Mouse (Mus musculus) kidney, postnatal 10 days (tissue): ENCODE results near the gene Sestd1.

Source experiments
- DNase-seq: peaks from one replicate; pipeline ENCODE4 v3.0.0; 2021; ENCODE audit warnings: mixed read lengths

Gene Sestd1

DNA sequence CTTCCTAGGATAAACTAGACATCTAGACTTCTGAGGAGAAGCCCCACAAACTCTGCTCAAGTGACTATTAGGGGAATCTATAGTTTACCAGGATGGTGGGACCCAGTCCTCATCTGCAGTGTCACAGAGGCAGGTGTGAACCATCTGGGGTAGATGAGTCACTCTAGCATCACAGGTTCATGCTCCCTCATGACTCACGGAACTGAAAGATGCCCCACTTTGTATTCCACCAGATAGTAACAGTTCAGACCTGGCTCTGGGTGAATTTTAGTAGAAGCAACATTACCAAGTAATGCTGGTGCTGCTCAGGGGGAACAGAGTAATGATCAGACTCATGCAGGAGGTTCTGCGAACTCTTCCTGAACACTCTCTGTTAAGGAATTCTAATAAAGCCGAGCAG lies 73.4 kb downstream of the Sestd1 start:
- DNase-seq = no peak

DNA sequence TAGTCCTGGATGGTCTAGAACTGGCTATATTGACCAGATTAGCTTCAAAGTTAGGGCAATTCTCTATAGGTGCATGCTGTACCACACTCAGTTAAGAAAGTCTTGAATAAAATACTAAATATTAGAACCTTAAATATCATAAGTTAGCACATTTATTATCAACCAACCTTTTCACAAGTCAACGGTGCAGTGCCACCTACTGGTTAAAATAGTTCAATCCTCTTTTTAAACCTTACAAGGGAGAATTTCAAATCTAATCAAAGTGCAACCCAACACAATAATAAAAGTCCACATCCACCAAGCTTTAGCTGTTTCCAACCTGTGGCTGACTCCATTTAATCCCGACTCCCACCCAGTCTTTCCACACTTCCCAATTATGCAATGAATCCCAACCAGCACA lies 76.5 kb downstream of the Sestd1 start:
- DNase-seq = no peak

DNA sequence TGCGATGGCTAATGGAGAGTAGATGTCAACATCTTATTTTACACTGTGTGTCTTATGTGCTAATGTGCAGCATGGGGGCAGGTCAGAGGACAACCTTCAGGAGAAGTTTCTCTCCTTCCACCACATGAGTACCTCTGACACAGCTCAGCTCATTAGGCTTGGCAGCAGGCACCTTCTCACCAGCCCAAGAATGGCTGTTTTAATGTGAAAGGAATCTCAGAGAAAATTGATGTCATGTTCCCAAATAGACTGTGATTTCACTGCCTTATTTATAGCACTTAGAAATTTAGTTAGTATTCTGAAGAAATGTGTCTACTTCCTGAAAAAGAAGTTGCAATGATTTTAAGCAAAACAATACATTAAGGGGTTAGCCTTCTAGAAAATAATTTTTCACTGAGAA lies 78.5 kb downstream of the Sestd1 start:
- no peak for DNase-seq

- no peak for DNase-seq
These were observed 79.3 kb downstream of the Sestd1 start for GRCm38 (mm10) chr2:77200958-77201614.

DNA sequence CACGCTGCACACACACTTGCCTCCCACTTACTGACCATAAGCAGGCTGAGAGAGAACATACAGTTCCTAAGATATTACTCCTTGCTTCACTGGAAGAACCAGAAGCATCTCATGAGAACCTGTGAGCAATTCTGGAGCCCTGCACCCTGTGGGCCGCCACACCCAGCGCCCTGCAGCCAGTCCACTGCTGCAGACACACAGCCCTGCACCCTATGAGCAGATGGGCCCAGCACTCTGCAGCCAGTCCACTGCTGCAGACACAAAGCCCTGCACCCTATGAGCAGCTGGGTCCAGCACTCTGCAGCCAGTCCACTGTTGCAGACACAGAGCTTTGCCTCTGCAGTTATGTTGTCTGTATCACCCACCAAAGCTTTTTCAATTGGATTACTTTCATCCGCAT lies 80.0 kb downstream of the Sestd1 start:
- DNase-seq = no peak

- no peak for DNase-seq
These were observed 82.1 kb downstream of the Sestd1 start for GRCm38 (mm10) chr2:77198246-77198645.

DNA sequence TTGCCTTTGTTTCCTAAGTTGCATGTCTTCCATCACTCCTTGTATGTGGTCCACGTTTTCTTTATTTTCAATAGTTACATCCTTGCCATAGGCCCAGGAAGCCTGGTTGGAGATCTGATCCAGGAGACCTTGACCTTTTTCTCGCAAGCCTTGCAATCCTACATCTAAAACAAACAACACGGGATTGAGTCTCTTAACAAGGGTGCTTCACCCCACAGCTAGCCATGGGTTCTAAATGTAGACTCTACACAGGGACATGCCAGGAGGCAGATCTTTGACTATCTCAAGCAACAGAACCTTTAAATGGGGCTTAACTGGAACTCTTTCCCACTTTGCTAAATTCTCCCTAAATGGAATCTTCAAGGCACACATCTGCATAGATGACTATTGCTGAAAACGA lies 83.6 kb downstream of the Sestd1 start:
- DNase-seq = no peak

DNA sequence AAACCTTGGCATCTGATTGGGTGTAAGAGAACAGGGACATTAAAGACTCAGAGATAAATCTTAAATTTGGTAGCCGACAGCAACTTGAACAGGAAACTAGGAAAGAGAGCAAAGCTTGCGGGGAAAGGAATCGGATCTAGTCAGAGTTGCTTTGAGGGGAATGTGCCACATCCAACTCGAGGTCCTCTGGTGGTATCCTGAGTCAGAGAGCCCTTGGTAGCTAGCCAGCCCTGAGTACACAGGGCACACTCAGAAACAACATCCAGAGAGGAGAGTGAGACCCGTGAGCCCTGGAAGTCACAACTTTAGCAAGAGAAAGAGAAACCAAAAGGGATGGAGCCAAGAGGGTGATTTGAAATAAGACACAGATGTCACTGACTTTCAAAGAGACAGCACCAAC lies 85.3 kb downstream of the Sestd1 start:
- no peak for DNase-seq

DNA sequence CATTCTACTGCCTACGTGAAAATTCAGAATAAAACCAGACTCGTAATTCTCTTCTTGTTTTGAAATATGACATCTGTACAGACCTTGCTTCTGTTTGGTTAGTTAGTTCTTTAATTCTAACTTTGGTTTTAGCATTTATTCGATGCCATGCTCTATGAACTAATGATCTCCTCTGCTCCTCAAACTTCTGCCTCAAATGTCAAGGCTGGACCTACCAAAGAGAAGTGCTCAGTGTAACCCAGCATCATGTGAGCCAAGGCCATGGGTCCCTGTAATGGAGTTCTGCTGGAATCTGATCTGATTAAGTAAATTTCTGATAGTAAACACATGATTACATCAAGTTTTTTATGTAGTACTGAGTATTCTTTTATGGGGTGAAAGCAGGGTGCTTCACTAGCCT lies 88.6 kb downstream of the Sestd1 start:
- DNase-seq = no peak

DNA sequence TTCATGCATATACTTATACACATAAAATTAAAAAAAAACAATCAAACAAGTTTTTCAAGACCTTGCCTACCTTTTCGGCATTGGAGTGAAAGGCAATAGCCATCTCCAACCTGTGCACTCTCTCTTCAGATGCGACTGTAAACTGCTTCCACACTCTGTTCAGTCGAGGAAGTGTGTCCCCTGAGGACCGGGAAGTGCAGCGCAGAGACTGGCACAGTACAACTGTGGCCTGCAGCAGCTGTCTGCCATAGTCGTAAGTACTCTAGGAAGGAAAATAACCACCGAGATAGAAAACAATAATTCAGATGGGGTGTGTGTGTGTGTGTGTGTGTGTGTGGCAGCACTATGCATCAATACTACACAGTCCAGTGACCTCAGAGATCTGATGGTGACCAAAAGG lies 89.5 kb downstream of the Sestd1 start:
- DNase-seq = no peak

DNA sequence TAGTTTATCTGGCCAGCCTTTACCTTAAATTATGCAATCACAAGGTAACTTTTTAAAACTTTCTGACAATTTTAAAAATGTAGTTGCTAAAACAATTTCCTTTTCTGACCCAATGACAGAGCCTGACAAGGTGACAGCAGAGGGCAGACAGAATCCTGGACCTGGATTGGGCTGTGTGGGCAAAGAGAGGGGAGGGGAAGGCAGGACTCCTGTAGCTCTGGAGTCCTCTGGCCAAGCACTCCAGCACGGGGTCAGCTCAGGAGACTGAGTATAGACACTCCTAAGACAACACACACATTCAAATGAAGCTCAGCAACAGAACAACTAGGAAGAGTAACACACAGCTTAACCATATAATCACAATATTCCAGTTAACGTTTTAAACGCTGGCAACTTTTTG lies 90.1 kb downstream of the Sestd1 start:
- DNase-seq = no peak

DNA sequence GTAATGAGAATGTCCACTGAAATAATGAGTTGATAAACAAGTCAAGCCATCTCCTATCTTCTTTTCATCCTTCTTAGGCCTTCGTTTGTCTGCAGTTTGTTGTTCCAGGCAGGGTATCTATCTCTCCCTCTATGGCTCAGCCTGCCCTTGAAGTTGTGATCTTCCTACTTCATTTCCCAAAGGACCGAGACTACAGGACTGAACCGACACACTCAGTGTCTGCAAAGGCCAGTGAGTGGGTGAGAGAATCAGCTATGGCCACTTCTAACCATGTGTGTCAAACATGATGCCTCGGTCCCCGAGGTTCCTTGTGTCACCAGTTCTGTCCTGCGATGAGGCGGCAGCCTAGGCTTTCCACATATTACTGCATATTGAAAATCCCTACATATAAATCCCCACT lies 90.7 kb downstream of the Sestd1 start:
- DNase-seq = no peak

- no peak for DNase-seq
These were observed 92.9 kb downstream of the Sestd1 start for GRCm38 (mm10) chr2:77187501-77187900.

GRCm38 (mm10) chr2:77186912-77187311 lies 93.5 kb downstream of the Sestd1 start:
- DNase-seq = no peak

GRCm38 (mm10) chr2:77184049-77184571 lies 96.3 kb downstream of the Sestd1 start:
- no peak for DNase-seq

- DNase-seq = no peak
These were observed 96.7 kb downstream of the Sestd1 start for GRCm38 (mm10) chr2:77183646-77184045.

GRCm38 (mm10) chr2:77182996-77183380 lies 97.4 kb downstream of the Sestd1 start:
- DNase-seq = no peak

DNA sequence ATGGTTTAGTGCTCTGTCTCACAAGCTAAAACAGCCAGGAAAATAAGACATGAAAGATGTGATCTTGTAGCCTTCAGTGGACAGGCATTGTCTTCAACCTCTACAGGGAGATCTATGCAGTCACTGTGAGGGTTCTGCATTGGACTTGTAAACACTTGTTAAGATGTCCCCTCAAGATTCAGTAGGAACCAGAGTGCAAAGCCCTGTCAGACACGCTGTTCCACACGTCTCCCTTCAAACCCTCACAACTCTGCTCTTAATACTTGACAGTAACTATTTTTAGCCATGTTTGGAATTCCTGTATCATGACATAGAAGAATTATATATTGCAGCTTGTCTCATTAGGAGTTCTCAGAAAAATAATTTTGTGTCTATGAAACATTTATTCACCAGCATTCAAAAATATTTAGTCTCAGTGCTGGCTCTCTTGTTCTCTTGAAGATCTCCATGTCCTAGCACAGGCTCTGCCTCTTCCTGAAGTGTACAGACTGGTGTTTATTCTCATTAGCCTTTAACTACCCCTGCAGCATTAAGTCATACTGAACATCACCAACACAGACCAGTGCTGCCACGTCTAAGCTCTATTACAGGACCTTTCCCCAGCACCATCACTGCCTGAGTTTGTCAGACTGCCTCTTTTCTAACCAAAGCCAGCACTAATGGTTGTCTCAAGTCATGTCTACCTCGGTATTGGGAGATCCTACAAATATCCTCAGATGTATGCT lies 98.0 kb downstream of the Sestd1 start:
- no peak for DNase-seq

- DNase-seq = no peak
These were observed 102.9 kb downstream of the Sestd1 start for GRCm38 (mm10) chr2:77177472-77177871.

DNA sequence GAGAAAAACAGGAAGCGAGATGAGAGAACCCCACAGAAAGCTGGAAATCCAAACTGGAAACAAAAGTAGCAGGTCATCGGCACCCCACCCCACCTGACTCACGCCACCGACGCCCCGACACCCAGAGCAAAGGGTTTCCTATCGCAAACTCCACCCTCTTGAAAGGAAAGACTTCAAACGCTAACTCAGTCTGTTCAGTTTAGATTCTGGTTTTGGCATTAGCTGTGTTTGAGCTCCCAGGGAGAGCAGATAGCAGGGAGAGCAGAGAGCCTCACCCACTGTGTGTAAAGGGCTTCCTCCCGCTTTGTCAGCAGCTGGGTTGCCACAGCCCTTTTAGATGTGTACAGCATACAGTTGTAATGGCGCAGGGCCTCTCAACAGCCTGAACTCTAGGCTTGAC lies 104.0 kb downstream of the Sestd1 start:
- no peak for DNase-seq

DNA sequence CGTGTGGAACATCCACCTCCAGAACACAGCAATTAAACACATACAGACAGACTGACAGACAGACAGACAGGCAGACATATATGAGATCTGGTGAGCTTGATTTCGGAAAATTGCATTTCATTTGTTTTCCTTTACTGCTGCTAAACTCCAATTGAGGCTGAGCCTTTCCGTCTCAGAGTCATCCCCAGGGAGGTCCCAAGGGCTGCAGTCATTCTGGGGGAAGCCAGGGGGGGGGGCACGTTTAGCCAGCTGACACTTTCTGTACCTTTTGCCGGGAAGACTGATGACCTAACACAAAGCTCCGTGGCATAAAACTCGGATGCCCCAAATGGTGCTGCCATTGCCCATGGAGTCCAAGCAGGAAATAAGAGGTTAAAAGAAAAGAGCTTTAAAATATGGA lies 105.0 kb downstream of the Sestd1 start:
- DNase-seq = no peak

DNA sequence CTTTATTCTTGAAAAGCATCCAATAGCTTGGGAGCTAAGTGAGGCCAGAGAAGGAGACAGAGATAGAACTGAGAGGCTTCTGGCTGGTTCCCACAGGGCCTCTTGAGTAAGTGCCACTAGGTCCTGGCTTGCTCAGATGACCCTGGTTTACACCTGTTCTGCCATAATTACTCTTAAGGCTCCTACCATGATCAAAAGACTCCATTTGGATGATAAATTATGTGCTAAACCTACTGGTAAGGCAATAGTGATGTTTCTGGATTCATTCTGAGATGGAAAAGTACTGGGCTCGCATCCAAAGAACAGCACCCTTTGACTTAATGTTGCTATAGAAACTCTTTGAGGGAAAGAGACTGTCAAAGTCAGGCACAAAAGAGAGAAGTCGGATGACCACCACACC lies 106.1 kb downstream of the Sestd1 start:
- DNase-seq = peak; percentile 44

- DNase-seq = no peak
These were observed 106.6 kb downstream of the Sestd1 start for GRCm38 (mm10) chr2:77173821-77174220.

GRCm38 (mm10) chr2:77173366-77173765 lies 107.0 kb downstream of the Sestd1 start:
- no peak for DNase-seq

DNA sequence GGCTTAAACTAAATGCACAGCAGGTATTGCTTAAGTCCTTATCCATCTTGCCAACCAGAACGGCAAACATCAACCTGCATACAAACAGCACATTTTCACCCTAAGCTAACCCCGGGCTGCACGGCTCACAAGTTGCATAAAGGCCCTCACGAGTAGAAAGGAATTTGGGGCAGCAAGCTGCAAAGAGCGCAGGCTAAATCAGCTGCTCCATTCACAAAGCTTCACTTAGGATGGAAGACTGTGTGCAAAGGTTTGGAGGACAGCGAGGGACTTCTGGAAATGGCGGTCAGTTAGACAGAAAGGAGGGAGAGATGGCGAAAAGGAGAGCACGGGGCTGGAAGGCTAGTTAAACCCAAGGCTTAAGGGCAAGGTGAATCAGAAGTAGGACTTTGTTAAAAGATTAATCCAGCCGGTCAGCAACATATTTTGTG lies 108.1 kb downstream of the Sestd1 start:
- DNase-seq = peak; percentile 51
